29 mouse cellular contexts compared by ENCODE assay signal in the genomic region with DNA sequence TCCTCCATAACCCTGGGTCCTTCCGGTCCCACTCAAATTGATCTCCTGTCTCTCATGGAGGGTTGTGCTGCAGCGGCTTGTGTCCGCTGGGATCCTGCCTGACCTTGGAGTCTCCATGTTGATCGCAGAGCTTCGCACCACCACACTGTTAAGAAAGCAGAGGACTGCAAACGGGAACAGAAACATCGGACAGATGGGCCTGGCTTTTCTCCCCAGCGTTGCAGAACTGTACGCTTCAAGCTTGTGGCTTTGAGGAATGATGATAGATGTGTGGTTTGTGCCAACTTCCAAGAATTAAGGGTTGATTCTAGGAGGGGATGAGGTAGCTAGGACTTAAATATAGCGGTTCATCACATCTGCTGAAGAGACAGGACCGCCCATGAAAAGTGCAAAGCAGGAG.
DNase-seq lines count a peak whose midpoint lies in the region; ATAC-seq and TF ChIP-seq lines count a peak whose summit lies in the region.
"Had no signal": no experiment of that assay in that cellular context is flagged by ENCODE, and none has a peak within 500 bp of the region (broad histone marks: within the 10 kb centered on the region; RNA-seq: fewer than 3 reads in every experiment).

No protein-coding gene starts in this region.

- TF ChIP-seq POLR2A in lung, adult 2 months (IDR thresholded peaks at IDR 0.05; ENCODE audit: borderline replicate concordance, extremely low read depth, low read depth, low read length) = no peak

- H3K9ac ChIP-seq in embryonic facial prominence, embryonic 14.5 days (ENCODE audit: low read depth, low read length) = no peak overlapping the region
- H3K9ac ChIP-seq: embryonic facial prominence, embryonic 13.5 days; heart, embryonic 12.5 days; hindbrain, embryonic 14.5 days; intestine, embryonic 15.5 days; limb, embryonic 15.5 days; liver, embryonic 13.5 days had no signal

- WGBS in lung, adult 2 months = 82% methylated on average over 11 of the region's 11 CpGs
- WGBS in embryonic facial prominence, embryonic 14.5 days = 78% methylated on average over 11 of the region's 11 CpGs

- no peak for ATAC-seq in embryonic facial prominence, embryonic 14.5 days (ENCODE audit: low read depth)
- peak; percentile 55 for ATAC-seq in megakaryocyte, adult 5-6 weeks (ENCODE audit: poor library complexity, severe bottlenecking)
- ATAC-seq: intestine, embryonic 15.5 days; midbrain, embryonic 16.5 days had no signal

- no peak overlapping the region for H3K4me3 ChIP-seq in lung, adult 2 months (replicated peaks; ENCODE audit: extremely low read depth, low read depth, low read length)
- no peak overlapping the region for H3K4me3 ChIP-seq in embryonic facial prominence, embryonic 14.5 days (ENCODE audit: low read depth, low read length)
- H3K4me3 ChIP-seq: embryonic facial prominence, embryonic 13.5 days; erythroblast, embryonic 14.5 days; heart, embryonic 12.5 days; intestine, embryonic 15.5 days; limb, embryonic 10.5 days; limb, embryonic 15.5 days; liver, embryonic 13.5 days; midbrain, embryonic 10.5 days had no signal

- H3K36me3 ChIP-seq in embryonic facial prominence, embryonic 14.5 days (ENCODE audit: control insufficient read depth, insufficient read depth, low read length) = no peaks in the 10 kb centered on the region
- H3K36me3 ChIP-seq: embryonic facial prominence, embryonic 13.5 days; heart, embryonic 12.5 days; intestine, embryonic 15.5 days; limb, embryonic 10.5 days; limb, embryonic 15.5 days; liver, embryonic 13.5 days; midbrain, embryonic 10.5 days had no signal

- no peak overlapping the region for H3K4me2 ChIP-seq in embryonic facial prominence, embryonic 14.5 days (ENCODE audit: low read depth, low read length)
- H3K4me2 ChIP-seq: embryonic facial prominence, embryonic 13.5 days; heart, embryonic 12.5 days; hindbrain, embryonic 14.5 days; intestine, embryonic 15.5 days; limb, embryonic 15.5 days; liver, embryonic 13.5 days had no signal

- no peaks in the 10 kb centered on the region for H3K27me3 ChIP-seq in embryonic facial prominence, embryonic 14.5 days (replicated peaks; ENCODE audit: control insufficient read depth, insufficient read depth, low read length)
- H3K27me3 ChIP-seq: CH12.LX; embryonic facial prominence, embryonic 13.5 days; intestine, embryonic 15.5 days; limb, embryonic 15.5 days; liver, embryonic 13.5 days had no signal

- TF ChIP-seq CTCF in lung, adult 2 months (IDR thresholded peaks at IDR 0.05; ENCODE audit: insufficient read depth, low read length) = no peak

- no peak overlapping the region for H3K27ac ChIP-seq in embryonic facial prominence, embryonic 14.5 days (replicated peaks; ENCODE audit: low read depth, low read length)
- H3K27ac ChIP-seq: embryonic facial prominence, embryonic 13.5 days; hindbrain, embryonic 14.5 days; intestine, embryonic 15.5 days; kidney, postnatal 0 days; limb, embryonic 10.5 days; limb, embryonic 15.5 days; liver, embryonic 13.5 days; midbrain, embryonic 10.5 days had no signal

- H3K4me1 ChIP-seq in lung, adult 2 months (ENCODE audit: control insufficient read depth, insufficient read depth, low read length) = no peaks in the 10 kb centered on the region
- H3K4me1 ChIP-seq in embryonic facial prominence, embryonic 14.5 days (ENCODE audit: control insufficient read depth, insufficient read depth, low read length) = peaks cover 6% of the 10 kb centered on the region; the same call in 1 of the 2 replicates
- H3K4me1 ChIP-seq: heart, embryonic 12.5 days; intestine, embryonic 15.5 days; liver, embryonic 13.5 days had no signal

- H3K9me3 ChIP-seq in embryonic facial prominence, embryonic 14.5 days (ENCODE audit: control insufficient read depth, low read length) = no peaks in the 10 kb centered on the region
- H3K9me3 ChIP-seq: embryonic facial prominence, embryonic 13.5 days; heart, embryonic 12.5 days; intestine, embryonic 15.5 days; limb, embryonic 10.5 days; limb, embryonic 15.5 days; liver, embryonic 13.5 days; midbrain, embryonic 10.5 days had no signal

- peak; percentile 48 for DNase-seq in lung, postnatal 36 days
- DNase-seq in lung, adult 2 months = no peak
- peak; percentile 45 for DNase-seq in embryonic facial prominence, embryonic 14.5 days (ENCODE audit: low spot score)
- no peak for DNase-seq in gastrocnemius, postnatal 25 days
- DNase-seq in right cerebral cortex, postnatal 4 days = no peak
- DNase-seq: adrenal gland, adult 8-10 months; cerebellum, adult 2 months; cerebellum, postnatal 36 days; embryo, embryonic 11 days; gastrocnemius, postnatal 10 days; heart, postnatal 4 days; kidney, adult 2 months; kidney, postnatal 4 days; liver, embryonic 13.5 days; lung, postnatal 14 days; right cerebral cortex, postnatal 25 days; spleen, adult 18-20 months had no signal

Comparison
In these comparisons a context has a peak if more than half of its experiments do, and no peak if none do; other contexts are left out.
1. DNase-seq: peak in lung, postnatal 36 days (single experiment) and embryonic facial prominence, embryonic 14.5 days (single experiment); none in lung, adult 2 months (single experiment), gastrocnemius, postnatal 25 days (single experiment) and right cerebral cortex, postnatal 4 days (single experiment).